Mouse (Mus musculus) heart, embryonic 14.5 days (tissue): ENCODE results near the gene Ptprn2. TPM values are rescaled to one million over a fixed set of nuclear protein-coding genes. Genes with fewer than 3 reads are reported as not detected.

Experiments
- ATAC-seq: fragments of 200-750 bp; cut with Nextera tagmentation; 2 replicates; pipeline ENCODE4 v1.8.0; 2017; ENCODE audit warnings: low read depth, moderate TSS enrichment; ENCODE audit not compliant: insufficient number of reproducible peaks, insufficient read depth, low FRiP score
- H3K27ac ChIP-seq, 2 experiments: fragments of 200-500 bp in 1 of 2; fragments of 300-500 bp in 1 of 2; sonication (generic) in 1 of 2; replicated peaks in 1 of 2; 2 replicates each; pipeline ENCODE4 v1.5.1; 2012 to 2014; ENCODE audit warnings: low read depth in 2 of 2, low read length in 2 of 2, control low read depth in 1 of 2, mild to moderate bottlenecking in 1 of 2, mixed read lengths in 1 of 2; ENCODE audit not compliant: control insufficient read depth in 1 of 2, insufficient read depth in 1 of 2
- H3K27me3 ChIP-seq: fragments of 300-500 bp; sonication (generic); 2 replicates; pipeline ENCODE4 v1.6.1; 2014; ENCODE audit warnings: mild to moderate bottlenecking, low read length, control low read depth; ENCODE audit not compliant: control insufficient read depth, insufficient read depth
- H3K36me3 ChIP-seq: fragments of 300-500 bp; sonication (generic); 2 replicates; pipeline ENCODE4 v1.6.1; 2014; ENCODE audit warnings: mild to moderate bottlenecking, control low read depth, low read length, mixed read lengths; ENCODE audit not compliant: control insufficient read depth, insufficient read depth
- H3K4me1 ChIP-seq, 2 experiments: fragments of 200-500 bp in 1 of 2; fragments of 300-500 bp in 1 of 2; sonication (generic) in 1 of 2; 2 replicates each; pipeline ENCODE4 v1.6.1; 2012 to 2014; ENCODE audit warnings: low read length in 2 of 2, control low read depth in 1 of 2, mixed read lengths in 1 of 2; ENCODE audit not compliant: control insufficient read depth in 2 of 2, insufficient read depth in 2 of 2
- H3K4me2 ChIP-seq: fragments of 300-500 bp; sonication (generic); 2 replicates; pipeline ENCODE4 v1.6.1; 2014; ENCODE audit warnings: mild to moderate bottlenecking, low read length
- H3K4me3 ChIP-seq, 2 experiments: fragments of 200-500 bp in 1 of 2; fragments of 300-500 bp in 1 of 2; sonication (generic) in 1 of 2; 2 replicates each; pipeline ENCODE4 v1.5.1; 2012 to 2014; ENCODE audit warnings: low read length in 2 of 2, mild to moderate bottlenecking in 2 of 2, control low read depth in 1 of 2, low read depth in 1 of 2, moderate library complexity in 1 of 2; ENCODE audit not compliant: control insufficient read depth in 1 of 2, insufficient read depth in 1 of 2
- H3K9ac ChIP-seq: fragments of 300-500 bp; sonication (generic); 2 replicates; pipeline ENCODE4 v1.6.1; 2014; ENCODE audit warnings: mild to moderate bottlenecking, low read length
- H3K9me3 ChIP-seq: fragments of 300-500 bp; sonication (generic); 2 replicates; pipeline ENCODE4 v1.6.1; 2016; ENCODE audit warnings: low read length, control low read depth; ENCODE audit not compliant: control insufficient read depth
- WGBS: fragments of 180-500 bp; shearing (Covaris S2); extraction: QIAGEN DNeasy Blood & Tissue Kit; methylation state at CpG from one replicate; pipeline ENCODE4 v1.1.7; 2014; 5-methylcytosine and 5-hydroxymethylcytosine counted together
- polyA plus RNA-seq: library from polyadenylated mRNA; unstranded; fragments of >200 nt; fragmentation: Nextera tagmentation; extraction: Ambion mirVana; gene quantifications from 2 replicates; pipeline ENCODE4 v1.2.1, GENCODE M21; 2014

The Ptprn2 gene
- polyA plus RNA-seq, 1 experiment from 2014 or later: 0.20 TPM

DNA sequence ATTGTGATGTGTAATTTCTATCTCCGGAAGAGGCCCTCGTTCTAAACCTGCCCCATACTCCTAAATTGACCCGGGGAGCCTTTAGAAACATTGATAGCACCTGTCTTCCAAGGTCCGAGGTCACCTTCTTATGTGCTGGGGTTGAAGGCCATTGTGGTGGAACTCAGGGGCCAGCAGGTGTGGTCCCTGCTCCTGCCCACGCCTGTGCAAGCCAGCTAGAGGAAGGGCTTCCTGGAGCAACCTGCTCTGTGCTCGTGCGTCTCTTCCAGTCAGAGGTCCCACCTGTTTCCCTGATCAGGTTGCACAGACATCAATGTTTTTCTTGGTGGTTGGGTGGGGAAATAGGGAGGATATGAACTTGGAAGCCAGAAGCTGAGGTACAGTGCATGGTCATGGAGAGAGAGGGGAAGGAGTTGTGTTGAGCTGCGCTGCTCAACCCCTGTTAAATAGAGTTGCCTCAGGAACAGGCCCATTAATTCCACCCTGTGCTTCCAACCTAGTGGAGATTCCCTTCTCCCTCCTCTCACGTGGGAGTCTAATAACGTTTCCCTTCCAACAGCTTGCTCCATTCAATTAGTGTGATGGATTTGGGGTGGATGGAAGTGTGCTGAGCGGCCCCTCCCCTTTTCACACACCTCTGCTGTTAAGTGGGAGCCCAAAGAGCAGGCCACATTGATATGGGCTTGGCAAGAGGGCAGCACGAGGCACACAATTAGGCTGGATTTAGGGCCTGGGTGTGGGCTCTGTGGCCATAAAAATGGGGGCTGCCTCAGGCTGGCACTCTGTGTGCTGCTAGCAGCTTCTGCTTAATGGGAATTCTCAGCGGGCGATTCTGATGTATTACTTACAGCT, 156.0 kb downstream of the Ptprn2 start:
- Histone ChIP-seq H3K4me3 (no peak overlapping the region), H3K27me3 (peaks cover 7% of the 10 kb centered on the region), H3K36me3 (no peaks in the 10 kb centered on the region), H3K4me2 (no peak overlapping the region), H3K9ac (no peak overlapping the region), H3K4me1 (no peaks in the 10 kb centered on the region), H3K9me3 (no peaks in the 10 kb centered on the region), H3K27ac (no peak overlapping the region)
- 25% methylated on average over 14 of the region's 14 CpGs for WGBS
- ATAC-seq: no peak

DNA sequence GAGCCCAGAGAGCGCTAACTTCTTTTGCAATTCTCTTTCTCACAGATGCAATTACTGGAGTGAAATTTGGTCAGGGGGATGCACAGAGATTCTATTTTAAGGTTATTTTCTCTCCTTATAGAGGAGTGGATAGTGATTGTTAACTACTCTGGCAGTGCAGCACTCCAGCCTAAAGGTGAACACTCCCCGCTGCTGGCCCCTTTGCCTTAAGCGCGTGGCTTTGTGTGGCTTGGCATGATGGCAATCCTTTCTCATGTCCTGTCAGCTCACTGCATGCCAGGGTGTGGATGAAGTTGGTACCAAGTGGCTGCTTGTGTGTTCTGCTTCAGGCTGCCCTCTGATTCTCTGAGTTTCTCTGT, 156.7 kb downstream of the Ptprn2 start:
- no peaks in the 10 kb centered on the region for H3K9me3 ChIP-seq
- H3K36me3 ChIP-seq: no peaks in the 10 kb centered on the region
- WGBS: 55% methylated on average over 4 of the region's 4 CpGs
- H3K4me1 ChIP-seq: no peaks in the 10 kb centered on the region
- peaks cover 7% of the 10 kb centered on the region for H3K27me3 ChIP-seq
- H3K4me2 ChIP-seq: no peak overlapping the region
- no peak overlapping the region for H3K9ac ChIP-seq
- no peak overlapping the region for H3K27ac ChIP-seq
- H3K4me3 ChIP-seq: no peak overlapping the region
- ATAC-seq: no peak

DNA sequence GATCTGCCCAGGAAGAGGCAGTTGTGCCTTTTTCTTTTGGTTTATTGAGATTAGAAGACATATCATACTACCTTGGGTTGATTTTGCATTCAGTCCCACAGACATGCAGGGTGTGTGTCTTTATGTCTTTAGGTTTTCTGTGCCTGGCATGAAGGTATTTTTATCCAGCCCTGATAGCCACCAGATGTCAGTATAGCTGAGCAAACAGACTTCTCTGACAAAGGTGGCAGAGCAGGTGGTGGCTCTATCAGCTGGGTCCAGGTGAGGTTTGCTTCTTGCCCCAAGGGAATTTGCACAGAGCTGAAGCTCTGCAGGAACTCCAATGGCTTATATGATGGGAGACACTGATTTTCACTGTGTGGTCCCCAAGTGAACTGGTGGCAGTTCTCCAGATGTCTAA, 161.3 kb downstream of the Ptprn2 start:
- H3K27me3 ChIP-seq: peaks cover 3% of the 10 kb centered on the region; the same call in 1 of the 2 replicates
- H3K36me3 ChIP-seq: no peaks in the 10 kb centered on the region
- no peak for ATAC-seq

DNA sequence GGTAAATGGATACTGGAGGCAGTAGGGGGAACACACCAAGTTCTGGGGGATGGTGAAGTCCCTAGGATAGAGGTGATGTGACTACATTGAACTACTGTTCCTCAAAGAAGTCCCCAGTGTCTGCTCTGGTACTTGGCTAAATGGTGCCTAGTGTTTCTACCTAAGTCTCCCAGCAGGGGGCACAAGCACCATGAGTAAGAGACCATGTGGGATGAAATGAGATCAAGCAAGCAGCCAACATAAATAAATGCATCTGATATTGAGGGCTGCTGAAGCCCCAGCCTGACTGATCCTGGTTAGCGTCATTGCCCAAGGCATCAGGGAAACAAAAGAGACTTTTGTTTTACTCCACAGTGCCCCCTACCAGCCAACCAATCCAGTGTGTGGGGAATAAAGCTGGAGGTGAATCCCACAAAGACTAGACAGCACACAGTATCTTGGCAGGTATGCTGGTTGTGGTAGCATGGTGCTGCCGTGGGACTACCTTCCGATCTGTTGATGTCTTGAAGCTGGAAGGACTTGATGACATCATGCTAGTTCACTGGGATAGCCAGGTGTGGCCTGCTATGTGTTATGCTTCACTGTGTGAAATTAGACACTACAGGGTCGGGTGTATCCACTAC, 163.2 kb downstream of the Ptprn2 start:
- Histone ChIP-seq H3K36me3 (no peaks in the 10 kb centered on the region), H3K27me3 (no peaks in the 10 kb centered on the region), H3K4me1 (no peaks in the 10 kb centered on the region), H3K27ac (no peak overlapping the region), H3K9me3 (no peaks in the 10 kb centered on the region), H3K9ac (no peak overlapping the region), H3K4me2 (no peak overlapping the region), H3K4me3 (no peak overlapping the region)
- no peak for ATAC-seq
- 56% methylated on average over 4 of the region's 4 CpGs for WGBS

More for the DNA sequence above, 161.3 kb downstream of the Ptprn2 start:
- Histone ChIP-seq H3K9ac (no peak overlapping the region), H3K4me1 (no peaks in the 10 kb centered on the region), H3K27ac (no peak overlapping the region), H3K4me2 (no peak overlapping the region), H3K9me3 (no peaks in the 10 kb centered on the region), H3K4me3 (no peak overlapping the region)

DNA sequence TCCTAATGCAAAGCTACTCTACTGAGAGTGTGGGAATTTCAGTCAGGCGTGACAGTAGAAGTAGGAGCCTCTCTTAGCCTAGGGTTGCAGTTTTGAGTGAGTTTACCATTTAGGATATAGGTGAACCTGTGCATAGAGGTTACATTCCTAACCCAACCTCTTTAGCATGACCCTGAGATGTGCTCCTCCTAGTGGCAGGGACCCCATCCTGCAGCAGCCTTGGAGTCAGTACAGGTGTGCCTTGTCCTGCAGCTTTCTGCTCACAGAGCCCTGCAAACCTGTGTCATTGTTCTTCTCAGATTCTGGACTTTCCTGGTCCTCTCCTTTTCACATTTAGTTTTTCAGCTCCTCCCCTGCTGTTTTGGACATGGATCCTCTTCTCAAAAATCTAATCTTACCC, 168.2 kb downstream of the Ptprn2 start:
- Histone ChIP-seq H3K4me3 (no peak overlapping the region), H3K9me3 (no peaks in the 10 kb centered on the region), H3K4me2 (no peak overlapping the region), H3K27me3 (no peaks in the 10 kb centered on the region), H3K36me3 (no peaks in the 10 kb centered on the region), H3K4me1 (no peaks in the 10 kb centered on the region), H3K27ac (no peak overlapping the region), H3K9ac (no peak overlapping the region)
- ATAC-seq: no peak
- WGBS: 81% methylated on average over 1 of the region's 1 CpGs

DNA sequence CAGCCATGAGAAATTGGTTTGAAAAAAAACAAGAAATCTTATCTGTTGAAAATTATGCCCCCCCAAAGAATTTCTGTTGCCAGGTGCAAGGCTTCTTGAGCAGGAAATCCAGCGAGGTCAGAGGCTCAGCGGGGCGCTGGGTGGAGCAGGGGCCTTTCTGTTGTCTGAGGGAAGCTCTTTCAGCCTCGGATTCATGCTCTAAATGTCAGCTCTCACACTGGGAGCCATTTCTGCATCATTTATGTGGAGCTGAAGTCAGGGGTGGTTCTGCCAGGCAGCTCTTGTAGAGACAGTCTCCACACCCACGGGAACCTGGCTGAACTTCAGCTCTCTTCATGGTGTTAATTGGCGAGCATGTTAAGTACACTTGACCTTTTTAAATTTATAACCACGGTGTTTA, 174.6 kb downstream of the Ptprn2 start:
- 23% methylated on average over 7 of the region's 7 CpGs for WGBS
- H3K36me3 ChIP-seq: no peaks in the 10 kb centered on the region
- no peak overlapping the region for H3K9ac ChIP-seq
- H3K4me1 ChIP-seq: no peaks in the 10 kb centered on the region
- H3K4me2 ChIP-seq: no peak overlapping the region
- no peak for ATAC-seq
- H3K27me3 ChIP-seq: no peaks in the 10 kb centered on the region
- no peak overlapping the region for H3K27ac ChIP-seq
- H3K4me3 ChIP-seq: no peak overlapping the region
- no peaks in the 10 kb centered on the region for H3K9me3 ChIP-seq

DNA sequence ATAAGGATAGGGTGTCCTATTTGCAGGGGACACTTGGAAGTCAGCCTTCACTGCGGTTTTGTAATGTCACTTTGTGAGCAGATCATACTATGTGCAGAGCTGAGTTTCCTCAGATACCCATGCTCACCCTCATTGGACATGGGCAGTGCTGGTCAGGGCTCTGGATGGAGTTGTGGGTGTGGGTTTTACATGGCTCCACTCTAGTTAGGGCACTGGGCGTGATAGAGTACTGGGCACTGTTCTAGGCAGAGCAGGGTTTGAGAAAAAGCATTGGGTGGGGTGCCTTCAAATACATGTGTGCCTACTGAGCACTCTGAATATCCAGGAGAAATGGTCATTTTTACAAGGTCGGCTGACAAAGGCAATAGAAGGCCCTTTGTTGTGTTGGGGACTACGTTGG, 175.5 kb downstream of the Ptprn2 start:
- Histone ChIP-seq H3K36me3 (no peaks in the 10 kb centered on the region), H3K27me3 (no peaks in the 10 kb centered on the region), H3K9me3 (no peaks in the 10 kb centered on the region), H3K4me2 (no peak overlapping the region), H3K27ac (no peak overlapping the region), H3K9ac (no peak overlapping the region), H3K4me1 (no peaks in the 10 kb centered on the region), H3K4me3 (no peak overlapping the region)
- 63% methylated on average over 4 of the region's 4 CpGs for WGBS
- ATAC-seq: peak; percentile 47; the same call in 1 of the 2 replicates
